Mouse (Mus musculus): Measurements from ENCODE around the gene Gm27027. TPM values are rescaled to one million over a fixed set of nuclear protein-coding genes. Genes with fewer than 3 reads are reported as not detected.

The Gm27027 gene
- not detected for polyA plus RNA-seq (2014; fragmentation: Illumina TruSeq; extraction: RNeasy Lipid Tissue Mini Kit (QIAGEN cat#74804); ENCODE audit: low replicate concordance)

DNA sequence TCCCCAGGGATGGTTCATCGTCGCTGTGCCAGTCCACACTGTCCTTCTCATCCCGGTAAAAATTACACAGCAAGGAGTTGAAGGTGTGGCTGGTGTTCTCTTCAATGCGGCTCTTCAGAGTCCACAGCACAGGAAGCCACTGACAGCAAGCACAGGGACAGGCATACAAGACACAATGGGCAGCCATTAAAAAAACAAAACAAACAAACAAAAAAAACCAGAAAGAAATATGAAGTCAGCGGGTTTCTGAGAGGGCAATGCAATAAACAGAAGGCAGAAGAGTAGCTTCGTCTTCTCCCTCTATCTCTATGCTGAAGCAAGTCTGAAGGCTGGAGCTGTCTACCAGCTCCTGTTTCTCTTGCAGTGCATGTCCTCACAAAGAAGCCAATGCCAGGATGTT, at the start of gene Gm27027:
Gene Gm27027, minus strand, starts transcription at position 101 of the 400 bp plus-strand sequence.

DNA sequence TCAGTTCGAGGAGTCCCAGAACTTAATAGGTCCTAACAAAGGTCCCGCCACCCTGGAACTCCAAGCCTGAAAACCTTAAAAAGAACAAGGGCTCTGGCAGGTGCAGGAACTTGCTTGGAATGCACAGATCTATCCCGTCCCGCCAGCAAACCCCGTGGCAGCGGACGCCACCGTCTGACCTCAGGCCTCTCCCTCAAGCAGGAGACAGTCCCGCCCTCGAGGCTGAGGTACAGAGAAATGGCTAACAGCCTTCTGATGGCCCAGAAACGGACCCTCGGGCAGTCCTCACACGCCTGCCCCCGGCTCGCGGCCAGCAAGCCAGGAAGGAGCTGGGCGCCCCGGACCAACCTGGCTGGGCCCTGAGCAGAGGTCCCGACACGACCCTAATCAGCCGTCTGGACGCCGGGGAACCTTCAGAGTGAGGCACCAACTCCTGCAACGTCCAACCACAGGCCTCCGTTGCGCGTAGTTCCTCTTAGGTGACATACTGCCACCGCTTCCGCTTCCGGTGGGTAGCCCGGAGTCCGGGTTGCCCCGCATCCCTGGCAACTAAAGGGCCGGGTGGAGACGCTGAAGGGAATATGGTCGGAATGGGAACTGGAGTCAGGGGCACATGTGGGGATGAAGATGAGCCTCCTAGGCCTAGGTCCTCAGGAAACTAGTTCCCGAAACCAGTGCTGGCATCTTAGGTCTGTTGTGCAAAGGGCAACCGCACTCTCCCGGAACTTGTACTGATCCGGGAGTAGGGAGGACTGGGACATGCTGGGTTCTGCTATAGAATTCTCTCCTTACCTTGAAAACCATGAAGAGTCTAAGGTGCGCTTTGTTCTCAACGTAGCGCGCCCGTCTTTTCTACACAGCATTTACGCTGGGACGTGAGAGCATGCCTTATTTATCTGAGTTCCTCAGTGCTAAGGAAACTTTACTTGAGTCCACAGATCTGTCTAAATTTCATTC, 14.5 kb upstream of the Gm27027 start, which contains the start of gene Alkbh3:
Gene Alkbh3, minus strand, starts transcription at position 473 of the 957 bp plus-strand sequence.

DNA sequence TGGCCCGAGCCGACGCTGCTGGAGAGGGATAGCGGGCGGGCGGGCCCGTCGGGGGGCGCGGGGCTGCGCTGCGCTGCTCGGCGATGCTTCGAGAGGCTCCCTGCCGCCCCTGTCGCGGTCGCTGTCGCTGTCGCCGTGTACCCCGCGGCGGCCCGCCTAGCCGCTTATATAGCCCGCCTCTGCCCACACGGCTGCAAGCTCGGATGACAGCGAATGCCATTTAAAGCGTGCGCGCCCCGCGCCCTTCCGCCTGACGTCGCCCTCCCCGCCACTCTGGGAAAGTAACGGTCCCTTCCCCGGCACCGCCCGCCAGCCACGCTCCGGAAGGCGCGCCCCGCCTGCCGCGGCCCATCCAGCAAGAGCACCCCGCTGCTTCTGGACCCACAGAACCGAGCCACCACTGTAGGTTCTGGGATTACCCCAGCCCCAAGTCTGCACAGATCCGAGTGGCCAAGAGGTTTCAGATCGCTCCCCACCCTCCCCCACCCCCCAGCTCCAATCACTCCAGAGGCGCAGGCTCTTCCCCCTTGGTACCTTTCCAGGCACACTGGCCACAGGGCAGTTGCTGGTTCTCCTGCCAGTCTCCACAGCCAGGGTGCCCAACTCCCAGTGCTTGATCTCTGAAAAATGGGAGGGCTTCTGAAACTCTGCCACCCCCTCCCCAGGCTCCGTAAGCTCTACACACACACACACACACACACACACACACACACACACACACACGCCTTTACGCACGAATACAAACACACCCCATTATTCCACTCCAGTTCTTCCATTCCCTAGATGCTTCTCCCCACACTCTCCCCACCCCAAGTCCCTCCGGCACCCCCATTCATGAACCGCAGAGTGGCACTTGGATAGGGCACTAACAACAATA, 39.0 kb downstream of the Gm27027 start, which contains the start of gene Gm13889:
Gene Gm13889, minus strand, starts transcription at position 294 of the 877 bp plus-strand sequence.

Other genes with a start within 250 kb of the Gm27027 start
- 13.8 TPM for gene Ext2, start 173.8 kb downstream of the Gm27027 start, polyA plus RNA-seq (2014; fragmentation: Illumina TruSeq; extraction: RNeasy Lipid Tissue Mini Kit (QIAGEN cat#74804); ENCODE audit: low replicate concordance)
- 2.0 TPM for gene Accs, start 146.4 kb downstream of the Gm27027 start, polyA plus RNA-seq (2014; fragmentation: Illumina TruSeq; extraction: RNeasy Lipid Tissue Mini Kit (QIAGEN cat#74804); ENCODE audit: low replicate concordance)
- gene Accsl, start 127.2 kb downstream of the Gm27027 start, polyA plus RNA-seq (2014; fragmentation: Illumina TruSeq; extraction: RNeasy Lipid Tissue Mini Kit (QIAGEN cat#74804); ENCODE audit: low replicate concordance), result not detected
- gene Gm13889, start 39.2 kb downstream of the Gm27027 start, polyA plus RNA-seq (2014; fragmentation: Illumina TruSeq; extraction: RNeasy Lipid Tissue Mini Kit (QIAGEN cat#74804); ENCODE audit: low replicate concordance), result 0.48 TPM
- gene Alkbh3, start 14.5 kb upstream of the Gm27027 start, polyA plus RNA-seq (2014; fragmentation: Illumina TruSeq; extraction: RNeasy Lipid Tissue Mini Kit (QIAGEN cat#74804); ENCODE audit: low replicate concordance), result 14.2 TPM
- gene Hsd17b12, start 161.6 kb upstream of the Gm27027 start, polyA plus RNA-seq (2014; fragmentation: Illumina TruSeq; extraction: RNeasy Lipid Tissue Mini Kit (QIAGEN cat#74804); ENCODE audit: low replicate concordance), result 265 TPM